Mouse (Mus musculus) CH12.LX (cell line): ENCODE measurements at regions not wholly inside any gene's neighbourhood (a gene's known extent, or its start where the extent isn't known, plus 50 kb on each side); places are given as distances from the start of the nearest gene placed in this dataset.

Source experiments
- CHD1 ChIP-seq: IDR thresholded peaks from 2 replicates; pipeline ENCODE4 v1.6.1; 2012; ENCODE audit warnings: low read depth, low read length, improper control_type of control experiment, inconsistent platforms
- CTCF ChIP-seq, 2 experiments: IDR thresholded peaks in 1 of 2; conservative IDR thresholded peaks in 1 of 2; 2 replicates each; pipeline ENCODE4 v1.5.1; 2011 to 2012; ENCODE audit warnings: low read depth in 2 of 2, low read length in 2 of 2, improper control_type of control experiment in 1 of 2, inconsistent platforms in 1 of 2, mild to moderate bottlenecking in 1 of 2, moderate library complexity in 1 of 2
- ELF1 ChIP-seq: IDR thresholded peaks from 2 replicates; pipeline ENCODE4 v1.6.1; 2014; ENCODE audit warnings: low read depth, mild to moderate bottlenecking, inconsistent platforms, low read length, improper control_type of control experiment
- EP300 ChIP-seq: IDR thresholded peaks from 2 replicates; pipeline ENCODE4 v1.6.1; 2011; ENCODE audit warnings: low read length, improper control_type of control experiment
- JUND ChIP-seq: conservative IDR thresholded peaks from 2 replicates; pipeline ENCODE4 v1.6.1; 2011; ENCODE audit warnings: low read depth, low read length, improper control_type of control experiment
- MAFK ChIP-seq: IDR thresholded peaks from 2 replicates; pipeline ENCODE4 v1.6.1; 2011; ENCODE audit warnings: low read length, improper control_type of control experiment; ENCODE audit not compliant: insufficient replicate concordance
- MAX ChIP-seq: IDR thresholded peaks from 2 replicates; pipeline ENCODE4 v1.6.1; 2011; ENCODE audit warnings: low read length, improper control_type of control experiment
- MXI1 ChIP-seq: IDR thresholded peaks from 2 replicates; pipeline ENCODE4 v1.6.1; 2011; ENCODE audit warnings: mild to moderate bottlenecking, low read depth, low read length, improper control_type of control experiment
- POLR2A ChIP-seq: IDR thresholded peaks from 2 replicates; pipeline ENCODE4 v1.6.1; 2011; ENCODE audit warnings: low read depth, mild to moderate bottlenecking, improper control_type of control experiment, low read length
- POLR2AphosphoS2 ChIP-seq: IDR thresholded peaks from 2 replicates; pipeline ENCODE4 v1.6.1; 2011; ENCODE audit warnings: low read depth, low read length, improper control_type of control experiment
- SIN3A ChIP-seq: IDR thresholded peaks from 2 replicates; pipeline ENCODE4 v1.6.1; 2012; ENCODE audit warnings: low read length, improper control_type of control experiment, inconsistent platforms
- ZMIZ1 ChIP-seq: IDR thresholded peaks from 2 replicates; pipeline ENCODE4 v1.6.1; 2012; ENCODE audit warnings: low read depth, mild to moderate bottlenecking, inconsistent platforms, low read length, improper control_type of control experiment
- ZNF384 ChIP-seq: IDR thresholded peaks from 2 replicates; pipeline ENCODE4 v1.6.1; 2012; ENCODE audit warnings: low read depth, low read length, improper control_type of control experiment, inconsistent platforms

- TF ChIP-seq ZNF384 (no peak), POLR2A (no peak), MAFK (no peak), POLR2AphosphoS2 (no peak), CHD1 (no peak), ELF1 (no peak), SIN3A (no peak), MAX (no peak), EP300 (no peak), CTCF (conservative IDR thresholded peaks at IDR 0.05 in 1 of 2, IDR thresholded peaks at IDR 0.05 in 1 of 2; ENCODE audit: low read depth in 2 of 2, low read length in 2 of 2) (no peak), ZMIZ1 (no peak), JUND (no peak), MXI1 (no peak)
Observed at GRCm38 (mm10) chr13:6306616-6306988, 241.3 kb upstream of the Pitrm1 start.
